Mouse (Mus musculus): ENCODE data around the gene Zbtb16. TPM values are rescaled to one million over a fixed set of nuclear protein-coding genes. Genes with fewer than 3 reads are reported as not detected.

The Zbtb16 gene
- total and polyA plus RNA-seq, 3 experiments, result 0.04 to 0.72 TPM; not detected in 1

DNA sequence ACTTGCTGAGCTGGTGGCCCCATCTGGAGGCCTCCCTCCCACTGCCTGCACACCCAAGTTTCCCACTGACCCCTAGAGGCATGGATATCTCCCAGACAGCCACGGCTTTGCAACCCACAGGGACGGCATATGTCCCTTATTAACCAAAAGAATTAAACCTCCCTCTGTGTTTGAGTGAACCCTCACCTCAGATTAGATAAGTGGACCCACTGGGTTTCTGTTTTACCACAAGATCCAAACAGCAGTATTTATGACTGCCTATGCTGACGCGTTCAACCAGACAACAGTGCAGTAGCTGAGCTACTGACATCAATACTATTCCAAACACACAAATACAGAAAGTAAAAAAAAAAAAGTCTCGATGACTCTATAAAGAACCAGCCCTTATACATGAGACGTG, 29.4 kb downstream of the Zbtb16 start (continued):
- TF ChIP-seq MEF2A (IDR thresholded peaks at IDR 0.05; ENCODE audit: extremely low read depth, insufficient replicate concordance, low read depth, low read length, poor library complexity, severe bottlenecking), result no peak

DNA sequence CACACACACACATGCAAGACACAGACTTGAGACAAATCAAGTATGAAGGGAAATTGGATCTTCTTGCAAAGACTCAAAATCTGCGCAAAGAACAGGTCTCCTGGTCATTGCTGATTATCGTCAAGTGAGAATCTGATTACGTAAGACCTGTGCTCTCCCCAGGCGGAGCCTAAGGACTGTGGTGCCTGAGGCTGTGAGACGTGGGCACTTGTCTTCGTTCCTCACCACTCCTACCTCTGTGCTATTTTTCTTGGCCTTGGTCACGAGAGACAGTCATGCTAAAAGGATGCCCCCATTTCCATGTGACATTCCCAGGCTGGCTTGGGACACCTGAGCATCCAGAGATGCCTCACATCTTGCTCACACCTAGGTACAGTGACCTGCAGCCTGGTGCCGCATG, 30.2 kb downstream of the Zbtb16 start:
- Histone ChIP-seq H3K4me1 (ENCODE audit: control insufficient read depth in 1 of 2, insufficient read depth in 2 of 2, low read length in 2 of 2) (peaks cover 18 to 25% of the 10 kb centered on the region in 2 experiments), H3K36me3 (ENCODE audit: control insufficient read depth in 1 of 2, insufficient read depth in 2 of 2, low read length in 2 of 2) (peaks cover 0 to 21% of the 10 kb centered on the region in 2 experiments; a peak in 2 of 4 replicates), H3K4me3 (ENCODE audit: control insufficient read depth in 1 of 2, insufficient read depth in 1 of 2, low read depth in 2 of 2, low read length in 2 of 2) (no peak overlapping the region), H3K9me3 (replicated peaks; ENCODE audit: insufficient read depth, low read length) (no peaks in the 10 kb centered on the region), H3K9ac (ENCODE audit: control insufficient read depth, low read depth, low read length, poor library complexity, severe bottlenecking) (no peak overlapping the region), H3K79me2 (ENCODE audit: control insufficient read depth, insufficient read depth, low read length, poor library complexity) (no peaks in the 10 kb centered on the region), H3K27me3 (ENCODE audit: control insufficient read depth in 1 of 2, insufficient read depth in 2 of 2, low read length in 2 of 2) (no peaks in the 10 kb centered on the region), H3K27ac (ENCODE audit: control insufficient read depth, low read depth, low read length) (no peak overlapping the region)
- TF ChIP-seq GATA1 (IDR thresholded peaks at IDR 0.05; ENCODE audit: low read depth, low read length), result no peak
- no peak for TF ChIP-seq MEF2A (IDR thresholded peaks at IDR 0.05; ENCODE audit: extremely low read depth, insufficient replicate concordance, low read depth, low read length, poor library complexity, severe bottlenecking)
- TF ChIP-seq HCFC1 (IDR thresholded peaks at IDR 0.05; ENCODE audit: low read depth, low read length), result no peak
- TF ChIP-seq MAZ (IDR thresholded peaks at IDR 0.05; ENCODE audit: low read depth, low read length), result no peak
- no peak for TF ChIP-seq ELF1 (IDR thresholded peaks at IDR 0.05; ENCODE audit: low read depth, low read length)
- no peak for TF ChIP-seq TAL1 (IDR thresholded peaks at IDR 0.05; ENCODE audit: low read length)
- no peak for DNase-seq (ENCODE audit: low read depth, low spot score)

DNA sequence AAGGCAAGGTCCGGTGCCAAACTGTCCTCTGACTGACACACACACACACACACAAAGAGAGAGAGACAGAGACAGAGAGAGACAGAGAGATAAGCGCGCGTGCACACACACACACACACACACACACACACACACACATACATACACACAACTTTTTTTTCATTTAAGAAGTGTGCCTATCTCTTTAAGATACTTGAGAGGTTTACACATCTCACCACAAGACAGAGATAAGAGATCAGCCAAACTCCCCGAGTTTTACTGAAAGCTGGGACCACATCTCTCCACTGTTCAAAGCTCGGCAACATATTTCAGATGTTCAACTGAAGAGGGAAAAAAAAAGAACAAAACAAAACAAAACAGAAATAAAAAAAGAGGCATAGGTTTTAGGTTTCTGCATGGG, 31.5 kb downstream of the Zbtb16 start:
- Histone ChIP-seq H3K27ac (ENCODE audit: control insufficient read depth, low read depth, low read length) (peak overlapping the region; percentile 17), H3K9me3 (replicated peaks; ENCODE audit: insufficient read depth, low read length) (no peaks in the 10 kb centered on the region), H3K9ac (ENCODE audit: control insufficient read depth, low read depth, low read length, poor library complexity, severe bottlenecking) (no peak overlapping the region), H3K36me3 (ENCODE audit: control insufficient read depth in 1 of 2, insufficient read depth in 2 of 2, low read length in 2 of 2) (peaks cover 0 to 21% of the 10 kb centered on the region in 2 experiments; a peak in 2 of 4 replicates), H3K4me1 (ENCODE audit: control insufficient read depth in 1 of 2, insufficient read depth in 2 of 2, low read length in 2 of 2) (peaks cover 18 to 26% of the 10 kb centered on the region in 2 experiments), H3K27me3 (ENCODE audit: control insufficient read depth in 1 of 2, insufficient read depth in 2 of 2, low read length in 2 of 2) (no peaks in the 10 kb centered on the region), H3K4me3 (ENCODE audit: control insufficient read depth in 1 of 2, insufficient read depth in 1 of 2, low read depth in 2 of 2, low read length in 2 of 2) (peak overlapping the region in 1 of 2 experiments; percentile 10; a peak in 1 of 4 replicates), H3K79me2 (ENCODE audit: control insufficient read depth, insufficient read depth, low read length, poor library complexity) (no peaks in the 10 kb centered on the region)
- peak; percentile 59 for DNase-seq (ENCODE audit: low read depth, low spot score)
- TF ChIP-seq MYB (IDR thresholded peaks at IDR 0.05; ENCODE audit: low read depth, low read length), result no peak
- peak; percentile 88 for TF ChIP-seq ZNF384 (IDR thresholded peaks at IDR 0.05; ENCODE audit: low read depth, low read length)
- no peak for TF ChIP-seq MAX (IDR thresholded peaks at IDR 0.05; ENCODE audit: low read length)
- no peak for TF ChIP-seq HCFC1 (IDR thresholded peaks at IDR 0.05; ENCODE audit: low read depth, low read length)
- peak; percentile 59; the same call in 1 of the 2 replicates for TF ChIP-seq ETS1 (IDR thresholded peaks at IDR 0.05; ENCODE audit: low read depth, low read length)
- TF ChIP-seq BHLHE40 (IDR thresholded peaks at IDR 0.05; ENCODE audit: borderline replicate concordance, low read depth, low read length), result peak; percentile 52; the same call in 1 of the 2 replicates
- TF ChIP-seq CHD2 (IDR thresholded peaks at IDR 0.05; ENCODE audit: low read length), result no peak
- no peak for TF ChIP-seq JUND (IDR thresholded peaks at IDR 0.05; ENCODE audit: low read depth, low read length)
- TF ChIP-seq GATA1 (IDR thresholded peaks at IDR 0.05; ENCODE audit: low read depth, low read length), result peak; percentile 88
- TF ChIP-seq SIN3A (IDR thresholded peaks at IDR 0.05; ENCODE audit: low read length), result peak; percentile 58; the same call in 1 of the 2 replicates
- peak; percentile 27; the same call in 1 of the 2 replicates for TF ChIP-seq RCOR1 (IDR thresholded peaks at IDR 0.05; ENCODE audit: low read depth, low read length)
- peak; percentile 34 to 65; a peak in 3 of 4 replicates for TF ChIP-seq EP300 (IDR thresholded peaks at IDR 0.05; ENCODE audit: low read depth in 1 of 2, low read length in 2 of 2)
- TF ChIP-seq SMC3 (IDR thresholded peaks at IDR 0.05; ENCODE audit: low read depth, low read length), result no peak
- TF ChIP-seq NELFE (IDR thresholded peaks at IDR 0.05; ENCODE audit: low read depth, low read length), result no peak
- TF ChIP-seq MXI1 (IDR thresholded peaks at IDR 0.05; ENCODE audit: low read depth, low read length), result no peak
- peak; percentile 20; the same call in 1 of the 2 replicates for TF ChIP-seq TCF12 (IDR thresholded peaks at IDR 0.05; ENCODE audit: low read depth, low read length)
